Mouse (Mus musculus): ENCODE measurements around the gene Ccdc154.

GRCm38 (mm10) chr17:25123979-25124378 is 38.3 kb upstream of the Ccdc154 start:
- TF ChIP-seq CTCF (conservative IDR thresholded peaks at IDR 0.05; ENCODE audit: low read length) (peak; percentile 66), POU5F1 (IDR thresholded peaks at IDR 0.05; ENCODE audit: borderline replicate concordance, low read length) (no peak), NANOG (IDR thresholded peaks at IDR 0.05; ENCODE audit: borderline replicate concordance, low read length) (no peak)

Data from E14TG2a.4 (cell line).